Mouse (Mus musculus) liver, postnatal 0 days (tissue): Measurements from ENCODE around the gene Dpep2nb.
A peak's percentile ranks its signal among the peaks of the same experiment; 100 is the strongest.

Experiments
- CTCF ChIP-seq: sonication (generic); IDR thresholded peaks from 2 replicates; pipeline ENCODE4 v1.5.1; 2016; ENCODE audit warnings: antibody characterized with exemption, low read depth
- EP300 ChIP-seq: IDR thresholded peaks from 2 replicates; pipeline ENCODE4 v1.6.1; 2016; ENCODE audit warnings: antibody characterized with exemption, low read depth, mild to moderate bottlenecking

DNA sequence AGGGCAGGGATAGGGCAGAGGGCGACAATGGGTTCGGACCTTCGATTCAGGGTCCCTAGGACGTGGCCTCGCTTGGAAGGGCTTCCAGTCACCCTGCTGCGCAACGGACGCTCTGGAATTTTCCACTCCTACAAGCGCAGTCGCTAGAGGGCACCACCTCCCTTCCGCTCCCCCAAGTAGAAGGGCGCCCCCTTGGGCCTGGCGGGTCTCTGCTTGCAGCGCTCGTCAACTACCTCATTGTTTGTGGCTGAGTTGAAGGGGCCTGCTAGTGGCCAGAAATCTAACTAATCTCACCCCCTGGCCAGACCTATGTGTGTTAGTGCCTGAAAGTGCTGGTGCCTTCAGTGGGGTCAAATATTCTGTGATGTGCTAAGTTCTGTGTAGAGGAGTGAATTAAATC, 26.4 kb downstream of the Dpep2nb start, which contains the start of gene Dpep3:
- 0 out of 2 replicates have a peak, but pooled peaks have one; percentile 18 for TF ChIP-seq CTCF
- TF ChIP-seq EP300: no peak
